Mouse (Mus musculus) telencephalon, adult 2 months (tissue): ENCODE data around the gene Gm29797.

Experiments
- DNase-seq: peaks from one replicate; pipeline ENCODE4 v3.0.0-alpha.2; 2011; ENCODE audit warnings: low read depth, low spot score

Gene Gm29797

DNA sequence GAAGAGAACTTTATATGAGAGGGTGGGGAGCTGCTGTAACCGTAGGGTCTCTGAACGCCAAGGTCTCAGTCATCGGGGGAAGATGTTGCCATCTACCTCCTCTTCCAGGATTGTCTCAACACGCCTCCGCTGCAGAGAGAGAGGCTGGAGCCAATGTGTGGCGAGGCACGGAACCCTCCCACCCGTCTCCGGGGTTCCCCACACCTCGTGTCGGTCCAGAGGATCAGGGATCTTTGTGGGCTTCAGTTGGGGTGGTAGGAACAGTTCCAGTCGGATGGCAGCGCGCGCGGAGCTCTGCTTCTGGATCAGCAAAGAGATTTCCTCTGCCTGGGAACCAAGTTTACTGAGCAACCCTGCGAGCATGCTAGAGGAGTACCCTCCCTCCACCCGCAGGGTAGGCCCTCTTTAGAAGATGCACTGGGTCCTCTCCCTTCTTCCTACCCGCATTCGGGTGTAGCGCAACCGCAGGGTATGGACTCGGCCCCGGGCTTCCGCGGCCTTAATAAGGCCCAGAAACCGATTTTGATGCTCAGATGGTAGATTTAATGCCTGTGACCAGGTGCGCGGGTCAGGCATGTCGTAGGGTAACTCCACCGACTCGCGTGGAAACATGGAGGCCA lies 40.1 kb downstream of the Gm29797 start:
- no peak for DNase-seq

- no peak for DNase-seq
These were observed 41.4 kb downstream of the Gm29797 start, which contains the start of gene Lkaaear1 for GRCm38 (mm10) chr2:181698241-181698640. Gene Lkaaear1, minus strand, starts transcription at chr2:181698442.

GRCm38 (mm10) chr2:181706668-181707067 lies 49.8 kb downstream of the Gm29797 start:
- DNase-seq: no peak
